Mouse (Mus musculus) heart, postnatal 0 days (tissue): ENCODE results near the gene Drg2.

ENCODE experiments used
- CTCF ChIP-seq: IDR thresholded peaks from 2 replicates; pipeline ENCODE4 v1.5.1; 2016; ENCODE audit warnings: antibody characterized with exemption, control low read depth, low read depth
- EP300 ChIP-seq: IDR thresholded peaks from 2 replicates; pipeline ENCODE4 v1.6.1; 2016; ENCODE audit warnings: antibody characterized with exemption, low read depth

- TF ChIP-seq CTCF (no peak), EP300 (no peak)
Measured at GRCm38 (mm10) chr11:60444007-60444406, 10.4 kb upstream of the Drg2 start.
